Mouse (Mus musculus) C2C12 (cell line): ENCODE data around the gene Rpl36al. TPM values are rescaled to one million over a fixed set of nuclear protein-coding genes. Genes with fewer than 3 reads are reported as not detected.
"Not testable (repeated sequence)": the region's sequence is repeated elsewhere in the genome, so short reads cannot be mapped to it uniquely, and the experiment has no call there.

ENCODE experiments used
- H3K27me3 ChIP-seq: one replicate; pipeline ENCODE4 v1.6.1; 2011; ENCODE audit not compliant: control insufficient read depth, insufficient read depth, insufficient read length
- H3K36me3 ChIP-seq: one replicate; pipeline ENCODE4 v1.6.1; 2011; ENCODE audit not compliant: control insufficient read depth, insufficient read depth
- H3K4me3 ChIP-seq: one replicate; pipeline ENCODE4 v1.5.1; 2011; ENCODE audit warnings: mild to moderate bottlenecking, control low read depth; ENCODE audit not compliant: poor library complexity, insufficient read depth, severe bottlenecking
- H3K79me2 ChIP-seq: one replicate; pipeline ENCODE4 v1.6.1; 2011; ENCODE audit not compliant: control insufficient read depth, insufficient read depth
- H3K79me3 ChIP-seq: one replicate; pipeline ENCODE4 v1.6.1; 2011; ENCODE audit warnings: low read depth, control low read depth
- H3ac ChIP-seq: one replicate; pipeline ENCODE3; 2011; ENCODE audit warnings: low read depth; ENCODE audit not compliant: control insufficient read depth, insufficient read length
- CEBPB ChIP-seq: IDR thresholded peaks from one replicate; pipeline ENCODE4 v1.6.1; 2011; ENCODE audit warnings: low read depth, mild to moderate bottlenecking, control low read depth, moderate library complexity
- CTCF ChIP-seq: IDR thresholded peaks from one replicate; pipeline ENCODE4 v1.5.1; 2011; ENCODE audit not compliant: control insufficient read depth, insufficient read depth, insufficient read length
- FOSL1 ChIP-seq: IDR thresholded peaks from one replicate; pipeline ENCODE4 v1.8.0; 2011; ENCODE audit warnings: mild to moderate bottlenecking, low read length; ENCODE audit not compliant: poor library complexity, insufficient read depth, severe bottlenecking
- MAX ChIP-seq: IDR thresholded peaks from one replicate; pipeline ENCODE4 v1.6.1; 2011; ENCODE audit warnings: mild to moderate bottlenecking, control low read depth
- MYOD1 ChIP-seq: IDR thresholded peaks from one replicate; pipeline ENCODE4 v1.6.1; 2011; ENCODE audit warnings: low read depth; ENCODE audit not compliant: control insufficient read depth, insufficient read length
- MYOG ChIP-seq: IDR thresholded peaks from one replicate; pipeline ENCODE4 v1.6.1; 2011; ENCODE audit not compliant: control insufficient read depth, insufficient read length; ENCODE audit errors: extremely low read depth
- USF1 ChIP-seq: IDR thresholded peaks from one replicate; pipeline ENCODE4 v1.6.1; 2011; ENCODE audit warnings: low read depth, mild to moderate bottlenecking, control low read depth, moderate library complexity
- polyA plus RNA-seq: library from polyadenylated mRNA; unstranded; fragments of >200 nt; fragmentation: generic; extraction: Trizol; gene quantifications from one replicate; pipeline ENCODE4 v1.2.1, GENCODE M21; 2012; ENCODE audit warnings: missing spikeins

Gene Rpl36al
- polyA plus RNA-seq, 1 experiment, result 980 TPM

DNA sequence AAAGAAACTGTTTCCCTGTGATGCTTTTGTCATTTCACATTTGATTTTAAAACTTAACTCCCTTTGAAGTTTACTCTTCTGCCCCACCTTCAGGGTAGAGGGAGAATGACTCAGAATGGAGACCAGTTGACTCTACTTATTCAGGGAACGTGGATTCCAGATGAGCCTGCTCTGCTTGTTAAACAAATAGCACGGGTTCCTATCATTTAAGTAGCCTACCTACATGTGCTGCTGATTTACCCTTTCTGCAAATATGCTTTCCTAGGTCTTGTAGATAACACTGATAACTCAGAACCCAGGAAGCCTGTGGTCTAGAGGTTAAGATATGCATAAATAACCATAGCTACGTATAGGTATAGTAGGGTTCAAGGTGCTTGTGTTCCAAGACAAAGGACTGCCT, 19.0 kb downstream of the Rpl36al start:
- Histone ChIP-seq H3K79me3 (peaks cover 7% of the 10 kb centered on the region), H3K79me2 (peaks cover 12% of the 10 kb centered on the region), H3K4me3 (no peak overlapping the region), H3K36me3 (no peaks in the 10 kb centered on the region), H3K27me3 (no peaks in the 10 kb centered on the region), H3ac (no peak overlapping the region)
- TF ChIP-seq CTCF (no peak), CEBPB (no peak), USF1 (no peak), FOSL1 (no peak), MYOD1 (no peak), MAX (no peak), MYOG (no peak)

DNA sequence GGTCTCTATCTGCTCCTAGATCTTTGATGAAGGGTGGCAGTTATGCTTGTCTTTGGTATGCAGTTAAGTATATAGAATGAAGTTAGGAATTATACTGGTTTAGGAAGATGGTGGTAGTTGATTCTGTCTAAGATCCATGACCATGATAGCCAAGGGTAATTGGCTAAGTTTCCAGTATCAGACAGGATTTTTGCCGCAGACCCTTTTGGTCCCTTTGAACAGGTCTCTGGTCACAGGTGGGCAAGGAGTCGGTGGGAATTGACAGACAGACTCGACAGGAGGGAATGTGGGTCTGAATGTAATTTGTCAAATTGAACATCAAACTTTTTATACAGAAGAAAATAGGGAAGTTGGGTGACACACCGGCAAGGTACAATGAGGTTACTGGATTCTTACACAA, 20.3 kb downstream of the Rpl36al start:
- not testable (repeated sequence) for H3K79me2 ChIP-seq, H3K79me3 ChIP-seq, H3ac ChIP-seq, H3K36me3 ChIP-seq, H3K4me3 ChIP-seq, H3K27me3 ChIP-seq

DNA sequence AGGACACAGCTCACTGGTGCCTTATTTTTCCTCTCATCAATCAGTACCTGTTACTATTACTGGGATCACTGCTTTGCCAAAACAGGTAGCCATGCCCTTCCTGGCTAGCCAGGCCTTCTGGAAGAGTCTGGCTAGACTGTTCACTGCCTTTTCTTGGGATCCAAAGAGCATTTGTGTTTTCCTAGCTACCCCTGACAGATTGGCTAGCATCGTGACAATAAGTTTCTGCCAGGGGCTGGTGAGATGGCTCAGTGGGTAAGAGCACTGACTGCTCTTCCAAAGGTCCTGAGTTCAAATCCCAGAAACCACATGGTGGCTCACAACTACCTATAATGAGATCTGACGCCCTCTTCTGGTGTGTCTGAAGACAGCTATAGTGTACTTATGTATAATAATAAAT, 23.2 kb downstream of the Rpl36al start:
- H3K4me3 ChIP-seq, H3ac ChIP-seq, H3K27me3 ChIP-seq: not testable (repeated sequence)
- H3K36me3 ChIP-seq, result peaks cover 27% of the 10 kb centered on the region
- peaks cover 22% of the 10 kb centered on the region for H3K79me2 ChIP-seq
- peaks cover 12% of the 10 kb centered on the region for H3K79me3 ChIP-seq

DNA sequence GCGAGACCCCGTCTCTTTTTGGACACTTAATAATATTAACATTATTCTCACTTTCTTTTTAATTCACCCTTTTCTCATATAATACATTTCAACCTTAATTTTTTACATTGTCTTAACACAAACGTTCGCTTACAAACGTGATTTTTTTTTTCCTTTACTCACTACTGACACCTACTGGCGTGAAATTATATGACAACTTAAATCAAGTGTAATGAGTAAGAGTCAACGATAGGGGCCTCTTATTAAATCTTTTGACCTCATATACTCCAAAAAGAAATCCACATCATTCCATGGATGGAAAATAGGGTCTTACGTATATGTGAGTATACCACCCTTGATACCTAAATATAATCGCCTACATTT, 24.3 kb downstream of the Rpl36al start:
- Histone ChIP-seq H3K4me3 (no peak overlapping the region), H3K27me3 (no peaks in the 10 kb centered on the region), H3K79me2 (peaks cover 22% of the 10 kb centered on the region), H3K36me3 (peaks cover 29% of the 10 kb centered on the region), H3ac (no peak overlapping the region), H3K79me3 (peaks cover 12% of the 10 kb centered on the region)
- TF ChIP-seq CTCF, result no peak
- TF ChIP-seq USF1, result no peak
- TF ChIP-seq MAX, result no peak
- TF ChIP-seq CEBPB, result no peak
- no peak for TF ChIP-seq MYOG
- no peak for TF ChIP-seq MYOD1
- TF ChIP-seq FOSL1, result no peak

DNA sequence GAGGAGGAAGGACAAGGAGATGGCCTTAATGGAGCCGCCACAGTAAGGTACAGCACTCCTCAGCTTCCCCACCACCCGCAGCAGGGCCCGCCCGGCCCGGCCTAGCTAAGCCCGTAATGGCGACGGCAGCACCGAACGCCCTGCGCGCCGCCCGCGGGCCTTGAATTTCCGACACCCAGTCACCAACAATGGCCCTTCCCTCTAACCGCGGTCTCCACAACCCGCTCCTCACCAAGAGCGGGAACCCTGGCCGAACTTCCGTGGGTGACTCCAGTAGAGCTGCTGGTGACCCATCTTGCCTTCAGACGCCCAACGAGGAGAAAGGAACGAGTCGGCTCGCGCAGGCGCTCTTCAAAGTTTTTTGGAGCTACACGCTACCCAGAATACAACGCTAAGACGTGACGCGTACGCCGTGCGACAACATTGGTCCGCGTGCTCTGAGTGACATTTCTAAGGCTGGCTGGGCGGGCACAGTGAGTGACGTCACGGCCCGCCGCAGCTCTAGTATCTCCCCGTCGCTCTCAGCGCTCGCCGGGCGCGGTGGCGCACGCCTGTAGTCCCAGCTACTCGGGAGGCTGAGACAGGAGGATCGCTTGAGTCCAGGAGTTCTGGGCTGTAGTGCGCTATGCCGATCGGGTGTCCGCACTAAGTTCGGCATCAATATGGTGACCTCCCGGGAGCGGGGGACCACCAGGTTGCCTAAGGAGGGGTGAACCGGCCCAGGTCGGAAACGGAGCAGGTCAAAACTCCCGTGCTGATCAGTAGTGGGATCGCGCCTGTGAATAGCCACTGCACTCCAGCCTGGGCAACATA, 24.9 kb downstream of the Rpl36al start, which contains the start of gene Rps29:
Gene Rps29, minus strand, starts transcription at position 422 of the 813 bp plus-strand sequence.
- H3K79me2 ChIP-seq, result peaks cover 22% of the 10 kb centered on the region
- peak; percentile 75 for TF ChIP-seq MAX
- not testable (repeated sequence) for H3K27me3 ChIP-seq
- H3K36me3 ChIP-seq, result peaks cover 29% of the 10 kb centered on the region
- peak within 1 kb of the TSS; percentile 73 for H3K4me3 ChIP-seq
- peak within 1 kb of the TSS; percentile 94 for H3ac ChIP-seq
- H3K79me3 ChIP-seq, result peaks cover 12% of the 10 kb centered on the region

- H3ac ChIP-seq, result peak overlapping the region; percentile 94
- peaks cover 22% of the 10 kb centered on the region for H3K79me2 ChIP-seq
- TF ChIP-seq MYOD1 (no peak), MAX (no peak), CTCF (no peak), CEBPB (no peak), USF1 (no peak), FOSL1 (no peak), MYOG (no peak)
- H3K36me3 ChIP-seq, result peaks cover 29% of the 10 kb centered on the region
- no peaks in the 10 kb centered on the region for H3K27me3 ChIP-seq
- H3K79me3 ChIP-seq, result peaks cover 12% of the 10 kb centered on the region
- H3K4me3 ChIP-seq, result peak overlapping the region; percentile 73
Measured at GRCm38 (mm10) chr12:69158366-69158764, 25.5 kb downstream of the Rpl36al start.
